Mouse (Mus musculus) gonadal fat pad, adult 2 months (tissue): ENCODE results near the gene Tekt1. TPM values are rescaled to one million over a fixed set of nuclear protein-coding genes. Genes with fewer than 3 reads are reported as not detected.

ENCODE experiments used
- DNase-seq: peaks from one replicate; pipeline ENCODE4 v3.0.0-alpha.2; 2012; ENCODE audit warnings: low read depth
- polyA plus RNA-seq: library from polyadenylated mRNA; depleted of rRNA; stranded (reverse); fragments of >200 nt; gene quantifications from 2 replicates; pipeline ENCODE4 v1.2.3, GENCODE M21; 2012; rRNA removed

Gene Tekt1
- polyA plus RNA-seq, 1 experiment: 1.6 TPM

DNA sequence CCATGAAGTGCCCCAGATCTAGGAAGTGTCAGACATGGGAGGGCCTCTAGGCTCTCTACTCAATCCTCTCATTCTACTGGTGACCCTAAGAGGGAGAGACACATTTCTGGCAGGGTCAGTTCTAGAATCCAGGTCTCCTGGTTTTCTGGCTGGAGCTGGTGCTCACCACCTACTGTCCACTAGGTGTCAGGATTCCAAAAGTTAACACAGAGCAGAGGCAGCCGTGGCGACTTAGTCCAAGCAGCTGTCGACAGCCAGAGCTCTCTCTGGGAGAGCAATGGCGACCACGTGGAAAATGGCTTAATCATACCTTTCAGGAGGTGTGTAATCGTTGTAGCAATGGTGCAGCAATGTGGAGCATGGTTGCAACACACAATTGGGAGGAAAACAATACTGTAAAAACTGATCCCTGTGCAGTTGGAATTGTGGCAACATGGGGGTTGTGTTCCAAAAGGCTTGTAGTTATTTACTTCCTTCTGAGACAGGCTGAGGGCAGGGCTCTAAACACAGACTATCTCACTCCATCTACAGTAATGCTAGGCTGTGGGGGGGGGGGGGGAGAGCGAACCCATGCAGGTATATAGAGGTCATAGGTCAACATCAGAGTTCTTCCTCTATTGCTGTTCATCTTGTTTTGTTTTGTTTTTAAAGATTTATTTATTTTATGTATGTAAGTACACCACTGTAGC lies 19.5 kb downstream of the Tekt1 start:
- DNase-seq: peak; percentile 45

DNA sequence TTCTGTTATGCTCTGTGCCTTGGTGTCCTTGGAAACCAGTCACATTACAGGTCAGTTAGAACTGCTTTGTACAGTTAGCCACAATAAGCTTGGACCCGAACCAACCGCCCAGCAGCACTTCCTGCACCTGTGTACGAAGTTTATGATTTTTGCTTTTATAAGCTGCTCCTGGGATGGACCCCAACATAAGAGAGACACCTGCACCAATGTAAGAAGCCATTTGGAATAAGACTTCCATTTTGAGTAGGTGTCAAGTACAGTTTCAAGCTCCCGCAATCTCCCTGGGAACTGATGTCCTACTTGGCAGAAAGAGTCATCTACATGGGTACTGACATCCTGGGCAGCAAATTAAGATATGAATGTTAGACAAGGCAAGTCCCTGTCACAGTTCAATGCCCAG lies 22.5 kb downstream of the Tekt1 start:
- DNase-seq: no peak

DNA sequence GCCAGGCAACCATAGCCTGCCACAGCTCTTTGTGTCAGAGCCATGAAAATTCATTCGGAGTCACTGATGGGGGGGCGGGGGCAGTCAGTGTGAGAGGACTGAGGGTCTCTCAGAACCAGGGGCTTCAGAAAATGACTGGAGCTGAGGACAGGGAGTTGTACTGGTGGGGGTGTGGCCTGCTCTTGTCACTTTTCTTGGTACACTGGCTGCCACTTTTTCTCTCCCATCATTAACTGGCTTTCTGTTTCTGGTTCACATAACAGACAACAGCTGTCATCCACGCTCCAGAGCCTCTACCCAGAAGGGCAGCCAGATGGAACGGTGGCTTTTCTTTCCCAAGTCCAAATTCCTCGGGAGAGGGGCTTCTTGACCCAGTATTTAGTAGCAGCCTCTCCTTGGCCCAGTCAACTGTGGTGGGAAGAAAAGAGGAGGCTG lies 23.8 kb downstream of the Tekt1 start:
- no peak for DNase-seq

DNA sequence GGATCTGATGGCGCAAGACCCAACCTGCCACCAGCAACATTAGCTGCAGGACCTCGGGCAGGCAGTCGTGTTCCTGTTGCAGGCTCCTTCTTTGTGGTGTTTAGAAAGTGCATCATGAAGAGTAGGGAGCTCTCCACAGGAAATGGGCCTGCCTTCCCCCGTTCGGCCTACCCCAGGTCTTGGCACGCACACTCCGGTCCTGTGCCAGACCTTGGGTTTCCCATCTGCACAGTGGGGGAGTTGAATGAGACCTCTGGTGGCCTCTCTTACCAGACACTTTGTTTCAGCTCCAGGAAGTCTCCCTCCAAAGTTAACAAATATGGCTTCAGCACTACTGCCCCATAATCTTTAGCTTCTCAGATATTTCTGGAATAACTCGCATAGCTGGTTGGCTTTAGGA lies 25.5 kb downstream of the Tekt1 start:
- DNase-seq: no peak

DNA sequence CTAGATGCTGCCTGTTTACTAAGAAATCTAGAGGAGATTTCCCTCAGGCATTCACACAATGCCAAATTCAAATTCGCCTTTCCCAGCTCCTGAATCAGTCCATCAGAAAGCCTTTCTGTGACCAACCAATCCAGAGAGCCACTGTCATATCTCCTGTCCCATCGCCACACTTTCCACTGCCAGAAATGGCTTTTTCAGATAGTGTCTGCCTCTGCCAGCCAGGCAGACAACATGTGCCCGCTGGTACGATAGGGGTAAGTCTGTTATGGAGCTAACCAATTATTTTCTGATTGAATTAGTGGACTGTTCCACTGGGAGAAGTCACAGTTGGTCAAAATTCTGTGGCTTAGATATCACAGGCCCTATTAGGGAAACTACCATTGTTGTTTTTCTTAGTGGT lies 27.6 kb downstream of the Tekt1 start:
- DNase-seq: no peak

DNA sequence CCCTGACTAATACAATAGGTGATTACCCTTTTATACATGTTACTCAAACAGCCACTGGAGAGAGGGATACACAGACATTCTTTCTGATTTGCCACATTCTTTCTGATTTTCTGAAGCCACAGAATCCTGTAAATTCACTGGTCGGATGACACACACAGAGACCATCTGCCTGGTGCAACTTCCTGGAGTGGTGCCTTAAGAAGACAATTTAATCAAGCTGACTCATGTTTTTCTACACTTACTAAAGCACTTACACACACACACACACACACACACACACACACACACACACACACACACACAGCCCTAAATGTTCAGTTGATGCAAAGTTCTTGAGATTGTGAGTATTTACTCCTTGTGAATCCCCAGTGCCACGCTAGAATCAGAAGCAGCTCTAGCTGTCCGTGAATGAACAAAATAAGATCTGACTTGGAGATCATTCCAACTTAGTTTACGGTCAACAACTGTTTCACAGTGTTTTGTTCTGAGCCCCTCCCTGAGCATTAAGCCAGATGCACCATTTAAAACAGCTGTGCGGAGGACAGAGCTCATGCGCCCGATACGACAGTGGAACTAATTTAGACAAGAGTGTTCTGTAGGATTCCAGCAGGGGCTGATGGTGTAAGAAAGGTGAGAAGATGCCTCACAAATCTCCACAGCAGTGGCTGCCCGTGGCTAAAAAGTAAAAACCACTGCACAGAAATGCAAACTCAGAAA lies 29.1 kb downstream of the Tekt1 start:
- no peak for DNase-seq

DNA sequence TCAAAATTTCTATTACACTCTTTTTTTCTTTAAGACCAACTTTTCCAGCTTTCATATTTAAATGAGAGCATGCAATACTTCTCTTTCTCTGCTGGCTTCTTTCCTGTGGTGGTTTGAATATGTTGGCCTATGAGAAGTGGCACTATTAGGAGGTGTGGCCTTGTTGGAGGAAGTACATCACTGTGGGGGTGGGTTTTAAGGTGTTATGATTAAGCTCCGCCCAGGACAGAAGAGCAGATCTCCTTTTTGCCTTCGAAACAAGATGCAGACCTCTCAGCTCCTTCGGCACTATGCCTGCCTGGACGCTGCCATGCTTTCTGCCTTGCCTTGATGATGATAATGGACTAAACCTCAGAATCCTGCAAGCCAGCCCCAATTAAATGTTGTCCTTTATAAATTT lies 36.5 kb downstream of the Tekt1 start:
- no peak for DNase-seq

DNA sequence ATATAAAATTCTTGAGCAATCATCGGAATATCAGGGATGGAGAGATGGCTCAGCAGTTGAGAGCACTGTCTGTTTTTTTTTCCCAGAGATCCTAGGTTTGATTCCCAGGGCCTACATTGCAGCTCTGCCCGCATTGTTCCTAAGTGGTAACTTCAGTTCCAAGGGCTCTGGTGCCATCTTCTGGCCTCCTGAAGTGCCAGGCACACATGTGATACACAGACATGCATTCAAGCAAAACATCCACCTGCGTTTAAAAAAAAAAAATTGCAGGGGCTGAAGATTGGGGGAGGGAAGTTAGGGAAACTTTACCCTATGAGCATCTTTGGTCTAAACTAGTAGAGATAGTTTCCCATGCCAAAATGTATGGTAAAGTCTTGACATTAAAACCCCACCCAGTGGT lies 37.8 kb downstream of the Tekt1 start:
- no peak for DNase-seq

DNA sequence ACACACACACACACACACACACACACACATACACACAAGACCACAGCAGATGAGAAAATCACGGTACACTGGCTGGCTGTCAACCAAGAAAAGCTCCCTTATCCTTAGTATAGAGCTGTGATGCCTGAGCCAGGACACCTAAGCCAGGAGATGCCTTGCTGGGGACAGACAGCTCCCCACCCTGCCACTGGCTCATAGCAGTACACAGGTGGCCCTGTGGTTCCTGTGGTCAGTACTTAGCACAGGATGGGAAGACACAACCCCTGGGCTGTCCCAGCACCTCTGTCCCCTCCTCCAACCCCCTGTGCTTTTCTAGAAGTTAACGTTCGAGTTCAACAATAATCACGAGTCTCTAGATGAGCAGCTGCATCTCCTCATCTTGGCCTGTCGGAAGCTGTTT lies 44.2 kb downstream of the Tekt1 start:
- no peak for DNase-seq

DNA sequence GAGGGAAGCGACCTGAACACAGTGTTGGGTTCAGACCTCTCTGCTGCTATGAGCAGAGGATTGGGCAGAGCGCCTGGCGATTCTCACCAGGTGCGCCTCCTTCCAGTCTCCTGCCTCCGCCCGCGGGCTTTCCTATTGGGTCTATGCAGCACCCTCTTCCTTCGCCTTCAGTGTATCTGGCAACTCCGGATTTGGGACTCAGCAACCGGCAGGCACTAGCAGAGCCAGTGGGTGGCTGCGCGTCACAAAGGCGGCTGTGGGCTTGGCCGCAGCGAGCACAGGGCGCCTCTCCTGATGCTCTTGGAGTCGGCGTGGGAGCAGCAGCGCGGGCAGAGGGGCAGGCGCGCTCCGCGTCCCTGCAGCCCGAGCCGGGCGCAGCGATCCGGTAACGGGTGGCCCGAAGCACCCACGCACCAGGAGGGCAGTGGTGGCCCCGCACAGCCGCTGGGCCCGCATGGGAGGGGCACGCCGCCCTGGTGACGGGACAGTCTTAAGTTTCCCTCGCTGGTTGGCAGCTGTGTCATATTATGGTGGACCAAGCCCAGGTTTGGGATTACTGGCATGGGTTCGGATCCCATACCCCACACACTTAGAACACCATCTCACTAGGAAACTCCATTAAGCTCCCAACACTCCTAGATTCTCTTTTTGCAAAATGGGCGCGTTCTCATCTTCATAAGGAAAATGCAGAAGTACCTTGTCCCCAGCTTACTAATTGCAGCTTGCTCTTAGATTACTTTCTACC lies 47.9 kb downstream of the Tekt1 start, which contains the start of gene Fbxo39:
Gene Fbxo39, plus strand, starts transcription at position 294 of the 745 bp plus-strand sequence.
- no peak for DNase-seq

DNA sequence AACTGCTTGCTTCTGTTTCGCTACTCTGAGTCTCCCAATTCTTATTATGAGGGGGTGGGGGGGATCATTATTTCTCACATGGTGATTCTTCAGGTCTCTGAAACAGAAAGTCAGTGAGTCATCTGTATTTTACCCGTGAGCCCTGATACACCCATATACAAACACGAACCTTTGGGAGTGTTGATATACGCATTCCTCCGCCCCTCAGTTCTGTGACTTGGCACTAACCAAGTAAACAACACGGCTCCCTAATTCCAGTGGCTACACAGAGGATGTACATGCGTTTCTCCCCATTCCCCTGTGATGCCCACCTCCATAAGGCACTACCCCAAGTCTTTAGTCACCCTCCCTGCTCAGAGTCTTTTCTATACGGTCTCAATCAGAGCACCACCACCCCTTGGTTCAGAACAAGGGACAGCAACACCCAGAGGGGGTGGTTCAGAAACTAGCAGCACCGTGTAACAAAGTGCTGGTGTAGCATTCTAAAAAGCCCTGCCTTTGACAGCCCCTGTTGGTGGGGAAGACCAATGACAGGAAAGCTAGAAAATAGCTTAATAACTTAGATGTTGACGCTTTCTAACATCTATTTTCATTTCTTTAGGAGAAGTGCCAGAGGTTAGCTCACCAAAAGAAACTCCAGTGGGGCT lies 50.8 kb downstream of the Tekt1 start:
- no peak for DNase-seq

DNA sequence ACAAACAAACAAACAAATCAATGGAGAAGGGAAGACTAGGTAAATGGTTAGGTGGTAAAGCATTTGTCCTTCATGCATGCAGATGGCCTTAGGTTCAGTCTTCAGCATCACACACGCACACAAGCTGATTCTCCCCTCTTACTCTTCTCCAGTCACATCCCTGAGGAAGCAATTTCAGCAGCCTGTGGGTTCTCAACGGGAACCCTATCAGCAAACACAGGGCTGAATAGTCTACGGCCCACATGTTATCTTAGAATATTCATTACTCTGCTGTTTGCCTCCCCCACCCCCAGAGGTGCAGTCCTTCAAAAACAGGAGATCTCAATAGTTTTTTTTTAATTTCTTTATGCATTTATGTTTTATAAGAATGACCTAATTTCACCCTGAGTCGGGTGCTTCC lies 51.8 kb downstream of the Tekt1 start:
- DNase-seq: no peak

DNA sequence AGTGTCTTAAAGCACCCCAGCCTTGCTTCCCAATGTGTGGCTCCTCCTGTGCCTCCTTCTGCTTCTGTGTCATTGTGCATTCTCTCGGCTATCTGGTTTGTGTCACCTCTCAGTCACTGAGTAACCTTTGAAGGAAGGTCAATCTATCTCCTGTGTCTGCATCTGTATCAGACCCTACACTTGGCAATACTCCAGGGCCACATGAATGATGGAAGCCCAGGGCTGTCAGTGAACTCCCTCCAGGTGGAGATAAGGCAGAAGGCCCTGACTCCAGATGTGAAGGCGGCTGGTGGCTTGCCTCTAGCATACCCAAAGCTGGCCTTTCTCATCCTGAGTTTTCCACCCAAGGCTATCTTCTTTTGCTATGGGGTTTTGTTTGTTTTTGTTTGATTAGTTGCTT lies 53.3 kb downstream of the Tekt1 start:
- no peak for DNase-seq

DNA sequence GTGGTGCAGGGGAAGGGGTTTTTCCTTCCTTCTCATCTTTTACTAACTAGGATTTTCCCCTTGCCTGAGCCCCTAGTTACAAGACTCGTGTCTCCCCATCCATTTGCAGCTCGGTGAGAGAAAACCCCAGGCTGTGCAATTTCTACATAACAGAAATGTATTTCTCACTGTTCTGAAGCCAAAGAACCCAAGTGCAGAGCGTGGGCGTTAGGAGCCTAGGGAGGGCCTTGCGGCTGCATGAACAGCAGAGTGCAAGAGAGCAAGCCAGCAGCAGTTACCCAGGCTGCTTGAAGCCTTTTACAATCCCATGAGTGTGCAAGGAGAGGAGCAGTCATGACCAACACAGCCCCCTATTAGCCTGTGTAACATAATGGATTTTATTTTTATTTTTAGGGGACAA lies 54.8 kb downstream of the Tekt1 start:
- DNase-seq: no peak

DNA sequence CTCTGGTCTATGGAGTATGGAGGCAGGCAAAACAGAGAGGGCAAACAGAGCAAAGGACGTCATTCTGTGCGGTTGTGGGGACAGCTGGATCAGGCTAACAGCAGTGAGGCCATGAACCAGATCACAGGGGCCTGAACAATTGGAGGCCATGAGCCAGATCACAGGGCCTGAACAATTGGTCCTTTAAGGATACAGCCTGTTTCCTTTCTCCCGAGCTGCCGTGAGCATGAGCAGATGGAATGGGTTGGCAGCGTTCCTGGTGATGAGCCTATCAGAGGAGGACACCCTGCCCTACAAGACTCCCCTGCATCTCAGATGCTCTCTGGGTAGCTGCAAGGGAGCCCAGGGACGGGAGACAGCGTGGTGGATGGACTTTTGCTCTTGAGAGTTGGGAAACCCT lies 60.0 kb downstream of the Tekt1 start:
- no peak for DNase-seq

DNA sequence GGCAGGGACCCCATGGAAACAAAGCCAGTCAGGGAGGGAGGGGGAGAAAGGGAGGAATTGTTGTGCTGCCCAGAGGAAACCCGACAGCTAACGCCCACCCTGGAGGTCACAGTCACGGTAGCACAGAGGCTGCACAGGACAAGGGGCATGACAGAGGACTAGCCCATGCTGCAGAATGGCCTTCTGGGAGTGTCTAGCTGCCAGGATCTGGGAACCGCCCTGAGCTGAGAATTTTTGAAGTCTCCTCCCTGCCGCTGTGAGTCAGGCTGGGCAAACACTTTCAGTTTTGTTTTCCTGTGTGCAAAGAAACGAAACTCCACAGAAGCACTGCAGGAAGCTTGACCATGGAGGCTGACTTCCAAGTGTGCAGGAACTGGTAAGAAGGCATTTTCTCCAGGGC lies 60.9 kb downstream of the Tekt1 start, which contains the start of gene Xaf1:
Gene Xaf1, plus strand, starts transcription at position 296 of the 400 bp plus-strand sequence.
- no peak for DNase-seq

Other genes with a start within 250 kb of the Tekt1 start
- gene Pitpnm3, start 226.7 kb downstream of the Tekt1 start, polyA plus RNA-seq: 3.0 and 3.3 TPM in 2 replicates
- gene Gm43951, start 155.6 kb downstream of the Tekt1 start, polyA plus RNA-seq: 0.22 and 0.56 TPM in 2 replicates
- 7.2 and 7.3 TPM in 2 replicates for gene 4933427D14Rik, start 155.0 kb downstream of the Tekt1 start, polyA plus RNA-seq
- 88.0 and 88.3 TPM in 2 replicates for gene Txndc17, start 154.9 kb downstream of the Tekt1 start, polyA plus RNA-seq
- gene Med31, start 146.8 kb downstream of the Tekt1 start, polyA plus RNA-seq: 7.7 and 8.5 TPM in 2 replicates
- 0.18 and 0.34 TPM in 2 replicates for gene Slc13a5, start 95.2 kb downstream of the Tekt1 start, polyA plus RNA-seq
- gene Xaf1, start 60.8 kb downstream of the Tekt1 start, polyA plus RNA-seq: 15.5 and 21.2 TPM in 2 replicates
- 0.20 and 0.39 TPM in 2 replicates for gene Fbxo39, start 48.0 kb downstream of the Tekt1 start, polyA plus RNA-seq
- gene Smtnl2, start 49.3 kb upstream of the Tekt1 start, polyA plus RNA-seq: 13.7 and 22.6 TPM in 2 replicates
- 1.1 and 1.6 TPM in 2 replicates for gene Ggt6, start 73.1 kb upstream of the Tekt1 start, polyA plus RNA-seq
- 38.7 and 42.8 TPM in 2 replicates for gene Mybbp1a, start 78.9 kb upstream of the Tekt1 start, polyA plus RNA-seq
- gene Spns2, start 127.5 kb upstream of the Tekt1 start, polyA plus RNA-seq: 22.3 and 22.5 TPM in 2 replicates
- gene Spns3, start 188.1 kb upstream of the Tekt1 start, polyA plus RNA-seq: 1.0 and 2.5 TPM in 2 replicates
- 7.7 and 9.8 TPM in 2 replicates for gene Ube2g1, start 244.8 kb upstream of the Tekt1 start, polyA plus RNA-seq